Mouse (Mus musculus) hindlimb bud, embryonic 11.5 days (tissue): ENCODE measurements around the gene Akr1c13.
"Not testable (repeated sequence)": the region's sequence is repeated elsewhere in the genome, so short reads cannot be mapped to it uniquely, and the experiment has no call there.

ENCODE experiments used
- DNase-seq: peaks from one replicate; pipeline ENCODE4 v3.0.0-alpha.2; 2012; ENCODE audit warnings: low read depth, low spot score; ENCODE audit errors: extremely low spot score

The Akr1c13 gene

DNA sequence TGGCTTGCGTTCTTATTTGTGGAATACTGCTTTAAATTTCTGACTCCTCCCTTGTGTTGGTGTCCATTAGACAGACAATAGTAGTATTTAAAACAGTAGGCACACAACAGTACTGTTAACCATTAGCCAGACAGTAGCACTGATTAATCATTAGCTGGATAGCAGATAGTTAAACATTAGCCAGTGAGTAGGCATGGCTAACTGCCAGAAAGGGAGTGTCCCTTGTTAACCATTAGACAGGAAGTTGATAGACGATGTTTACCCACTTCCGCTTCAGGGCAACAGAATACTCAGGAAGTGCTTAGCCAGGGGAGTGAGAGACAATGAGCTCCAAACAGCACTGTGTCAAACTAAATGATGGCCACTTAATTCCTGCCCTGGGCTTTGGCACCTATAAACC is at the start of gene Akr1c13:
Gene Akr1c13 (plus strand): TSS at position 247 of the 400 bp plus-strand sequence.
- DNase-seq: no peak

DNA sequence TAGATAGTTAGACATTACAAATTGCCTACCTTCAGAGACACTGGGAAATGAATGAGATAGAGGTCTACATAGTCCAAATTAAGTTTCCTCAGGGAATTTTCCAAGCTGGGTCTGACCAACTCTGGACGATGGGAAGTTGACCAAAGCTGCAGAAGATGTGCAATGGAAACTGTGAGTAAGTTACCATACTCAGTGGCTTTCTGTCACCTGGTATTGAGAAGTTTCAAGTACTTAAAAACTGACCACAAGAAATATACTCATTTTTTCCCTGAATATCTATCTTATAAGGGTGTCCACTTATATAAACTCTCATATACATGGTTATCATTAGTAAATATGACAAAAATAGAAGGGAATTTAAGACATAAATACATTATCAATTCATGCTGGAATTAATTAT is 46.7 kb upstream of the Akr1c13 start:
- DNase-seq: no peak

DNA sequence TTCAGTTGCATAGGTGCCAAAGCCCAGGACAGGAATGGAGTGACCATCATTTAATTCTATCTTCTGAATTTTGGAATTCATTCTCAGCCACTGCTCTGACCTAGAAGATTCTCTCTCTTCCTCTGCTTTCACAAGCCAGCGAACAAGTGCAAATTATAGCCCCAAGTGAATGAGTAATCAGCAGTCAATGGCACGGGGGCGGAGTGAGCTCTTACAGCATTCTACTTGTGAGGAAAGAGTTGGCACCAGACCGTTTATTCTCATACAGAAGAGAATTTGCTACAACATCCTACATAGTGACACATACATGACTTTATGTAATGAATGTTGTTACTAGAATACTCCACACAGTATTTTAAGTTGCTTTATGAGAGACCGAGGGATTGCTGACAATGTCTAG is 40.4 kb upstream of the Akr1c13 start, which contains the start of gene Akr1c18:
Gene Akr1c18 (minus strand): TSS at position 137 of the 400 bp plus-strand sequence.
- DNase-seq: no peak

DNA sequence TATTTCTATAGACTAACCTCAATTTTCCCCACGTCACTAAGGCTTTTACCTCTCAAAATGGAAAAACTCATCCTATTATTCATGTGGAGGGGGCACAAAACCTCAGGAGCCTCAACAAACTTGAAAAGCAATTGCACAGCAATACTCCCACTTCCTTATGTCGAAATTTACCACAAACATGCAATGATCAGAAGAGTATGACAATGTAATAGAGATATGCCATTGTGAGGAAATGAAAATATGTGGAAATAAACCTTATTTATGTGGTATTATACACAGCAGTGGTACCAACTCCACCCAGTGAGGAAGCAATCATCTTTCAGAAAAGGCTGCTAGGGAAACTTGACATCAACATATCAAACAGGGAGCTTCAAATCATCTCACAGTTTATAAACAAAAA is 38.0 kb upstream of the Akr1c13 start:
- DNase-seq: no peak

- DNase-seq: no peak
Measured at GRCm38 (mm10) chr13:4153593-4153992, 37.4 kb upstream of the Akr1c13 start.

DNA sequence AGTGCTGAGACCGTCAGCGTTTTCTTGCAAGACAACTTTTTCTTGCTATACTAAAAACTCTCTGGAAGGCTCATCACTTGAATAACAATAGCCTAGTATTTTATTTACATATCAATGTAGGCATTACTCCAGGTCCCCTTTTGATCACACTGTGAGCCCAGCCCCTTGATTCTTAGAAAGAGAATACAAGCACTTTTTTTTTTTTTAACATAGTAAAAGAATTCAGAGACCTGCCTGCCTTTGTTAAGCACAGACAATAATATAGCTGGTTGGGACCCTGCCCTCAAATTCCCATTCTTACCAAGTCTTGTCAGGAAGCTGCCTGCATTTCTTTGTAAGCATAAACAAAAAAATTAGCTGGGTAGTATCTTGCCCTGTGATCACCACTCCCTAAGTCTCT is 35.7 kb upstream of the Akr1c13 start:
- DNase-seq: no peak

DNA sequence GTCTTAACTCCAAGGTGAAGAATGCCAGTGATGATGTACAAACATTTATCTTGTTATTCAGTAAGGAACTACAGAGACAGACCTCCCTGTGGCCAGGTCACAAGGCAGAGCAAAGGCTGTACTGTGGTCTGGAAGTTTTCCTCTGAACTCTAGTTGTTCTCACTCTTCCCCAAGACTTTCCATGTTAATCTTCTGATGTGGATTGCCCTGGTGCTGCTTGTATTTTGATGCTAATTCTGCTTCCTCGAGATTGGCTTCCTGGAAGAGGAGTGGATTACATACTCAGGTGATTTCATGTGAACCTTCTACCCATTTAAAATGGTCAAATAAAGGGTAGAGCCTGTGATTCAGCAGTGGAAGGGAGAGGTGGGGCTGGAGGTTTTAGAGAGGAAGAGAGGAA is 22.9 kb upstream of the Akr1c13 start:
- DNase-seq: no peak

DNA sequence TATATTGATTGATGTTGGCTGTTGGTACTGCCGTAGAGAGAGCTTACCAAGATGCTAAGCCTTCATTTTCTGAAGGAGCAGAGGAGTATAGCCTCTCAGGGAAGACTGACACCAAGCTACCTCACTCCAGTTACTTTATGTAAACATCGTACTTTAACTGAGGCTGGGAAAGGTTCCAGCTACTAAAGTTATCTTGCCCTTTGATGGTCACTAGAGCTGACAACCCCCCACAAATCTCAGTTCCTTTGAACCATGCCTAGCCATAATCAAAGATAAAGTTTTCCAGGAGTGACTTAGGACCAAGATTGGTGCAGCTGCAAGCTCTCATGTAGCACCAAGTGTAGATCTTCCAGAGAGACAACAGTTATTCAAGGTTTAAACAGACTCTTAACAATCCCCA is 18.0 kb upstream of the Akr1c13 start:
- DNase-seq: no peak

DNA sequence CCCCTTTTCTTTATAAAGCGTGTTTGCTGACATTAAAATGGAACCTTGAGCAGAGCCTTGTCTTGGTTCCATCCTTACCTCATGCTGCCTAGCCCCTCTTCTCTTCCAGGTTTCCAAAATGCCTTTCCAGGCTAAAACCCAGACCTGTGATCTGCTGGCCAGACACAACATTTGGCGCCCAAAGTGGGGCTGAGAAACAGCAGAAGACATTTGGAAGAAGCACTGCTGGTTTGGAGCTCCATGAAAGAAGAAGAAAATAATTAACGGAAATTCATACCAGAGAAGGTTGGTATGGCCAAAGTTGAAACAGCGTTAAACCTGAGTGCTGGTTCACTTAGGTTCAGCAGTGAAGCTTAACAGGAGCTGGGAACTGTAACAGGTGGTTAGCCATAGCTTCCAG is 9.6 kb upstream of the Akr1c13 start:
- DNase-seq: not testable (repeated sequence)

GRCm38 (mm10) chr13:4183116-4183515 is 7.8 kb upstream of the Akr1c13 start:
- no peak for DNase-seq

- DNase-seq: not testable (repeated sequence)
Measured at GRCm38 (mm10) chr13:4186641-4187411, 4.1 kb upstream of the Akr1c13 start.

- DNase-seq: no peak
Measured at GRCm38 (mm10) chr13:4188174-4188573, 2.8 kb upstream of the Akr1c13 start.

DNA sequence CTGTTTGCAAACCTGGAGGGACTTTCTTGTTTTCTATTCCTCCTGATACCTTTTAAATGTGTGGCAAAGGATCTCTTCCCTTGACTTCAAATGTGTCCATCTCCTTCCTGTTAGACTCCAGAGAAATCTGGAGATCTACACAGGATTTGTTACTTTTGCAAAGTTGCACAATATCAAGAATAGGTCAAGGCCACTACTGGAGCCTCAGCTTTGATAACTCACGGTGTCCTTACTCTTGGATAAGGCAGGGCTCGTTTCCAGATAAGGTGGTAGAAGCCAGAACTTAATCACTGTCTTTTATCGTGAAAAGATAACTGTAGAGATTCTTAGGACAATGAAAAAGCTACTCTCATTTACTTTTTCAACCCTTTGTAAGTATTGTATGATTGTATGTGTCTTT is 1.6 kb downstream of the Akr1c13 start:
- DNase-seq: no peak

DNA sequence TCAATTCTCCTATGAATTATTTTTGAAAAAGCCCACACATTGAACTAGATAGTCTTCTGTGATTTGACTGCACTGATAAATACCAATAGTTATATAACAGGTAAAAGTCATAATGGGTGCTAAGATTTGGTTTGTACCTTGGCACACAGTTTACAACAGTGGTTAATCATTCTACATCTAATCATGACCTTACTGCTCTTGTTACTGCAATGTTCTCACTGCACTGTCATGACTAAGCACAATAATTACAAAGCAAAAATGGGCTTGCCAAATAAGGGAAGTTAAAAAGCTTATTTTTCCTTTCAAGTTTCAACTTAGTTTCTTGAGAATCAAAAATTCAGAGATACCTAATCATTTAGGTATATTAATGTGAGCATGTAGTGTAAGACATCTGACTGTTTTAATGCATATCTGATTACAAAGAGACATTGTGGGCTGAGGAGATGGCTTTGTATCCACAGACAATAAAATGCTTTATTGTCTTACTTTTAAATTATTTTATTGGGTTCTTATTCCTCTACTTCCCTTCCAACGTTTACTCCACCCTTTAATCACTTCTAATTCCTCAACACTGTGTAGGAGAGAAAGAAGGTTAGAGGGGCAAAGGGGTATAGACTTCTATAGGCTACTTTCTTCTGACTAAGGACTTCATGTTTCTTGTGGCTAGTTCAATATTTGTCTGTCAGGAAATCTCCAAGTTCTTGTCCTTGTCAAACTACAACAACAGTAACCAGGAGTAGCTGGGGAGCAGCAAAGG is 15.4 kb downstream of the Akr1c13 start:
- DNase-seq: no peak

DNA sequence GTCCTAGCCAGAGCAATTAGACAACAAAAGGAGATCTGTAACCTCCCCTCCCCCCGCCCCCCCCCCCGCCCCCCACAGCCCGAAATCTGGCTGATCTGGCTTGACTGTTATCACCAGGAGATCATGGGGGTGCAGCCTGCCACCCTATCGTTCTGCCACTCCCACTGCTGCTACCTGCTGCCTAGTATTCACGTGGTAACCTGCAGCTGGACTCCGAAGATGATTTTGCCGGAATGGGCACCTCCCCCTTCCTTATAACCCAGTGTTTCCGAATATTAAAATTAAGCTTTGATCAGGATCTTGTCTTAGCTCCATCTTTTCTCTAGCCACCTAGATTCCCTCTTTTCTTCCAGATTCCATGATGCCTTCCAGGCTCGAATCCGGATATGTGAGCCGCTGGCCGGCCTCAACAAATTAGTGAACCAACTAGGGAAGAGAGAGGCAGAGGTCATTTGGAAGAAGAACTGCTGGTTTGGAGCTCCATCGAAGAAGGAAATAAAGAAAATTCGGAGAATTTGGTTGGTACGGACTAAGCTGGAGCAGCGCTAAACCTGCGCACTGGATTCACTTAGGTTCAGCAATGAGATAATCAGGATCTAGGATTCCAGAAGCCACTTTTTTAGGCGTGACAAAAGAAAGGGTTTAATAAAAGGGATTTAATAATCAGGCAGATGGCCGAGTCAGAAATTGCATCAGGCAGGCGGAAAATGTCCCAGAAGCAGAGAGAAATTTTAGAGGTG is 20.8 kb downstream of the Akr1c13 start:
- DNase-seq: no peak

DNA sequence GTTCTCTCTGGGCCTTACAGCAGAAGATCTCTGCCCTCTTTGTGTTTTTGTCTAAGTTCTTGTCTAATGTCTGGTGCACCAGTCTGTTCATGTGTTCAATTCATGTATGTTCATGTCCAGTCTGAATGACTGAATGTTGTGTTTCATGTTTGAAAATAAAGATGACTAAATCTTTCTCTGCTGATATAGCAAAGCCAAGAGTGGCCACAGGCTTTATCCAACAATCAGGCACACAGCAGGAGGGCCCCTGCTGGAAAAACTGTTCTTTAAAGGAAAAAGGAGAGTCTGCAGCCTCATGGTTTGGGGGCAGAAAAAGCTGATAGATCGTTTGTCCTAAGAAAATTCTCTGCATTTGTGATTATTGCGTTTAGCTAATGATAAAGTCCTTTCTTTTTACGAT is 21.4 kb downstream of the Akr1c13 start:
- DNase-seq: no peak

DNA sequence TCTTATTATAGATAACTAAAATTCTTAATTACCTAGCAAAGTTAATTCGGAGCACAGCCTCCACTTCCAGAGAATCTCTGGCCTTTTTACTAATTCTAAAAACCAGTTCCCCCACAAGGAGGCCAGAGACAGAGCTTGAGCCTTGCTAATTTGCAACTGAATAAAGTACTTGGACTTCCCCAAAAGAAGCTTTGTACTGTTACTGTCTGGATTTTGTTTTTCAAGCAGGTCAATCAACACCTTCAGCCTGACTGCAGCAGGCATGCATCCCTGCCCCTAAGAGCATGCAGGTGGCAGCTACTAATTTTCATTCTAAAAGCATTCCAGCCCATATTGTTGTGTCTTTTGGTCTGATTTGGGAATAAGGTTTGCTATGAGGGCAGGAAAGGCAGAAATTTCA is 24.5 kb downstream of the Akr1c13 start:
- not testable (repeated sequence) for DNase-seq

DNA sequence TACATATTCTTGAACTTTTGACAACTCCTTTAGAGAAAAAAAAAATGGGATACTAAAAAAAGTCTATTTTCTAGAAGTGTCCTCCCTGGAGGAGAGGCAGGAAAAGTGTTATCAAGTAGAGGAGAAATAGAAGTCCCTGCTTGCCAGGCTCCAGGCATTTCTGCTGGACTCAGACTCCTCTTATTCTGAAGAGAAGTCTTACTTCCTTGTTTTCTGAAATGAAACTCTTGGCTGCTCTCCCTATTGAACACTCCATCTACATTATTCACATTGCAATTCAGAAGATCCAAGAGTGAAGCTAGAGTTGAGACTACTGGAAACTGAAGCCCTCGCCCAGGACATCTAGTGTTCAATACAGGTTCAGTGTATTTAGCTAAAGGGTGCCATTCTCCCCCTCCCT is 37.5 kb downstream of the Akr1c13 start, which contains the start of gene Akr1c19:
Gene Akr1c19 (plus strand): TSS at position 260 of the 400 bp plus-strand sequence.
- DNase-seq: no peak

GRCm38 (mm10) chr13:4230841-4231623 is 40.1 kb downstream of the Akr1c13 start:
- no peak for DNase-seq

DNA sequence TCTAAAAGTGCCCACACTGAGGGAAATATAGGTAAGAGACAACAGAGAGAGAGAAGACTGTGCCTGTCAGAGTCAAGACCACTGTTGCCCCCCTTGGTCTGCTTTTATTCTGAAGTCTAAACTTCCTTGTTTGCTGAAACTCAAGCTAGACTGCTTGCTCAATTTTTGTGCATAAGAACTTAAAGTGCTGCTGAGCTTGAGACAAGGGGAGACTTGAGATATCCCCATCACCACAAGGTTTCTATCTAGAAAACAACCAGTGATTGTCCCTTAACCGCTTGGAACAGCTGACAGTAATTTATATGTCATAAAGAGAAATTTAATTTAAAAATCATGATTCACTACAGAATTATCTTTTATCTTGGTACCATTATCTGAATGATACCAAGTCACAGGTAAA is 42.2 kb downstream of the Akr1c13 start:
- DNase-seq: no peak
